Mouse (Mus musculus) brown adipose tissue, adult 24 weeks (tissue): ENCODE results near the gene Gm28047. TPM values are rescaled to one million over a fixed set of nuclear protein-coding genes. Genes with fewer than 3 reads are reported as not detected.
"Not testable (repeated sequence)": the region's sequence is repeated elsewhere in the genome, so short reads cannot be mapped to it uniquely, and the experiment has no call there.

Experiments
- H3K27ac ChIP-seq: fragments of 200-500 bp; replicated peaks from 2 replicates; pipeline ENCODE4 v1.5.1; 2012; ENCODE audit warnings: low read depth, mild to moderate bottlenecking, low read length
- H3K4me1 ChIP-seq: fragments of 200-500 bp; 2 replicates; pipeline ENCODE4 v1.6.1; 2012; ENCODE audit warnings: low read length, mixed read lengths; ENCODE audit not compliant: control insufficient read depth, insufficient read depth, insufficient read length
- H3K4me3 ChIP-seq: fragments of 200-500 bp; 2 replicates; pipeline ENCODE4 v1.5.1; 2012; ENCODE audit warnings: low read depth, mild to moderate bottlenecking, low read length, moderate library complexity; ENCODE audit not compliant: insufficient read depth
- polyA plus RNA-seq: library from polyadenylated mRNA; stranded (reverse); fragments of >200 nt; gene quantifications from 2 replicates; pipeline ENCODE4 v1.2.4, GENCODE M21; 2012; ENCODE audit not compliant: missing spikeins, insufficient read depth, insufficient read length

The Gm28047 gene
- 0.75 TPM in 1 of 2 replicates, not detected in the other for polyA plus RNA-seq

- Histone ChIP-seq H3K27ac (peak within 1 kb of the TSS; percentile 97), H3K4me1 (peaks cover 5% of the 10 kb centered on the region; the same call in 1 of the 2 replicates), H3K4me3 (peak within 1 kb of the TSS; percentile 84)
Measured at GRCm38 (mm10) chr15:102624970-102625686, at the start of gene Gm28047, which contains the start of gene Atf7. Gm28047 (minus strand) TSS chr15:102625067. Atf7 (minus strand) TSS chr15:102625464.

- peaks cover 3% of the 10 kb centered on the region for H3K4me1 ChIP-seq
- H3K27ac ChIP-seq, result peak overlapping the region; percentile 82
- peak overlapping the region; percentile 42 for H3K4me3 ChIP-seq
Measured at GRCm38 (mm10) chr15:102673548-102673947, 48.7 kb upstream of the Gm28047 start.

GRCm38 (mm10) chr15:102672215-102673071 is 47.6 kb upstream of the Gm28047 start, which contains the start of gene Atp5g2:
Atp5g2 (minus strand) TSS chr15:102672352.
- peaks cover 3% of the 10 kb centered on the region for H3K4me1 ChIP-seq
- H3K27ac ChIP-seq, result peak within 1 kb of the TSS; percentile 97
- H3K4me3 ChIP-seq, result peak within 1 kb of the TSS; percentile 65

GRCm38 (mm10) chr15:102671721-102672214 is 46.9 kb upstream of the Gm28047 start:
- Histone ChIP-seq H3K27ac (peak overlapping the region; percentile 97), H3K4me3 (peak overlapping the region; percentile 65), H3K4me1 (peaks cover 3% of the 10 kb centered on the region)

GRCm38 (mm10) chr15:102670767-102671575 is 46.1 kb upstream of the Gm28047 start:
- Histone ChIP-seq H3K4me1 (peaks cover 3% of the 10 kb centered on the region), H3K4me3 (peak overlapping the region; percentile 89), H3K27ac (peak overlapping the region; percentile 97)

GRCm38 (mm10) chr15:102670281-102670680 is 45.4 kb upstream of the Gm28047 start:
- peaks cover 3% of the 10 kb centered on the region for H3K4me1 ChIP-seq

GRCm38 (mm10) chr15:102669571-102669970 is 44.7 kb upstream of the Gm28047 start:
- no peak overlapping the region for H3K27ac ChIP-seq
- H3K4me1 ChIP-seq, result peaks cover 3% of the 10 kb centered on the region
- H3K4me3 ChIP-seq, result no peak overlapping the region; the same call in 1 of the 2 replicates

More at GRCm38 (mm10) chr15:102670281-102670680, 45.4 kb upstream of the Gm28047 start:
- H3K4me3 ChIP-seq, result peak overlapping the region; percentile 89
- H3K27ac ChIP-seq, result peak overlapping the region; percentile 97

- H3K27ac ChIP-seq, result no peak overlapping the region
- peaks cover 3% of the 10 kb centered on the region for H3K4me1 ChIP-seq
- H3K4me3 ChIP-seq, result no peak overlapping the region
Measured at GRCm38 (mm10) chr15:102665494-102665893, 40.6 kb upstream of the Gm28047 start.

- no peaks in the 10 kb centered on the region; the same call in 1 of the 2 replicates for H3K4me1 ChIP-seq
- H3K27ac ChIP-seq, result no peak overlapping the region
- H3K4me3 ChIP-seq, result no peak overlapping the region
Measured at GRCm38 (mm10) chr15:102663825-102664224, 39.0 kb upstream of the Gm28047 start.

GRCm38 (mm10) chr15:102662601-102663000 is 37.7 kb upstream of the Gm28047 start:
- H3K27ac ChIP-seq, H3K4me1 ChIP-seq, H3K4me3 ChIP-seq: not testable (repeated sequence)

- Histone ChIP-seq H3K27ac (no peak overlapping the region), H3K4me3 (no peak overlapping the region)
Measured at GRCm38 (mm10) chr15:102657926-102658381, 33.1 kb upstream of the Gm28047 start.

GRCm38 (mm10) chr15:102656658-102657057 is 31.8 kb upstream of the Gm28047 start:
- Histone ChIP-seq H3K4me3 (no peak overlapping the region), H3K27ac (no peak overlapping the region), H3K4me1 (no peaks in the 10 kb centered on the region)

More at GRCm38 (mm10) chr15:102657926-102658381, 33.1 kb upstream of the Gm28047 start:
- H3K4me1 ChIP-seq, result no peaks in the 10 kb centered on the region

- not testable (repeated sequence) for H3K4me3 ChIP-seq, H3K4me1 ChIP-seq, H3K27ac ChIP-seq
Measured at GRCm38 (mm10) chr15:102651928-102652660, 27.2 kb upstream of the Gm28047 start.

GRCm38 (mm10) chr15:102651107-102651506 is 26.2 kb upstream of the Gm28047 start:
- no peaks in the 10 kb centered on the region for H3K4me1 ChIP-seq
- no peak overlapping the region for H3K27ac ChIP-seq
- no peak overlapping the region for H3K4me3 ChIP-seq
